Mouse (Mus musculus): ENCODE results near the gene Gng7. TPM values are rescaled to one million over a fixed set of nuclear protein-coding genes. Genes with fewer than 3 reads are reported as not detected.

Gng7 gene
- polyA plus RNA-seq, 3 experiments from 2014 or later, result not detected

Other genes with a start within 250 kb of the Gng7 start
- gene Sf3a2, start 216.7 kb downstream of the Gng7 start, polyA plus RNA-seq (2017; shearing (Covaris generic)), result 10 to 100 TPM; 12.1 to 22.6 (median 17.8) TPM
- gene Plekhj1, start 216.3 kb downstream of the Gng7 start, polyA plus RNA-seq (2017; shearing (Covaris generic)), result 100 to 1,000 TPM; 127 to 149 (median 146) TPM
- not detected for gene Amh, start 209.7 kb downstream of the Gng7 start, polyA plus RNA-seq (2017; shearing (Covaris generic))
- not detected for gene Jsrp1, start 201.4 kb downstream of the Gng7 start, polyA plus RNA-seq (2017; shearing (Covaris generic))
- gene Oaz1, start 188.3 kb downstream of the Gng7 start, polyA plus RNA-seq (2017; shearing (Covaris generic)), result 1,000 to 10,000 TPM; 1,680 to 2,431 (median 2,240) TPM
- gene Lingo3, start 170.9 kb downstream of the Gng7 start, polyA plus RNA-seq (2017; shearing (Covaris generic)), result not detected
- gene Lsm7, start 159.7 kb downstream of the Gng7 start, polyA plus RNA-seq (2017; shearing (Covaris generic)), result 100 to 1,000 TPM; 144 to 210 (median 202) TPM
- 10 to 100 TPM in 2 of 3 experiments, 1 to 10 TPM in 1; 9.6 to 15.0 (median 12.1) TPM for gene Sppl2b, start 159.7 kb downstream of the Gng7 start, polyA plus RNA-seq (2017; shearing (Covaris generic))
- gene Tmprss9, start 143.1 kb downstream of the Gng7 start, polyA plus RNA-seq (2017; shearing (Covaris generic)), result not detected
- gene Timm13, start 114.0 kb downstream of the Gng7 start, polyA plus RNA-seq (2017; shearing (Covaris generic)), result 100 to 1,000 TPM; 207 to 260 (median 248) TPM
- 1 to 10 TPM; 2.4 to 4.5 (median 3.5) TPM for gene Lmnb2, start 96.7 kb downstream of the Gng7 start, polyA plus RNA-seq (2017; shearing (Covaris generic))
- 10 to 100 TPM; 26.4 to 51.5 (median 39.3) TPM for gene Gadd45b, start 84.9 kb downstream of the Gng7 start, polyA plus RNA-seq (2017; shearing (Covaris generic))
- not detected for gene Diras1, start 10.7 kb upstream of the Gng7 start, polyA plus RNA-seq (2017; shearing (Covaris generic))
- gene Slc39a3, start 22.5 kb upstream of the Gng7 start, polyA plus RNA-seq (2017; shearing (Covaris generic)), result 1 to 10 TPM; 2.4 to 5.0 (median 2.7) TPM
- 10 to 100 TPM; 66.4 to 86.5 (median 71.0) TPM for gene Sgta, start 45.2 kb upstream of the Gng7 start, polyA plus RNA-seq (2017; shearing (Covaris generic))
- 1 to 10 TPM; 1.9 to 2.7 (median 2.5) TPM for gene Thop1, start 55.1 kb upstream of the Gng7 start, polyA plus RNA-seq (2017; shearing (Covaris generic))
- gene Creb3l3, start 83.9 kb upstream of the Gng7 start, polyA plus RNA-seq (2017; shearing (Covaris generic)), result not detected
- 10 to 100 TPM; 22.1 to 27.1 (median 23.3) TPM for gene Map2k2, start 91.0 kb upstream of the Gng7 start, polyA plus RNA-seq (2017; shearing (Covaris generic))
- gene Zbtb7a, start 120.3 kb upstream of the Gng7 start, polyA plus RNA-seq (2017; shearing (Covaris generic)), result 10 to 100 TPM in 1 of 3 experiments, 1 to 10 TPM in 2; 8.5 to 10.8 (median 9.3) TPM
- gene Pias4, start 153.0 kb upstream of the Gng7 start, polyA plus RNA-seq (2017; shearing (Covaris generic)), result 10 to 100 TPM; 15.4 to 21.5 (median 17.1) TPM
- 1,000 to 10,000 TPM in 1 of 3 experiments, 100 to 1,000 TPM in 2; 925 to 1,158 (median 972) TPM for gene Eef2, start 161.7 kb upstream of the Gng7 start, polyA plus RNA-seq (2017; shearing (Covaris generic))
- gene Dapk3, start 168.1 kb upstream of the Gng7 start, polyA plus RNA-seq (2017; shearing (Covaris generic)), result 1 to 10 TPM; 3.1 to 5.4 (median 3.6) TPM
- gene 4930442H23Rik, start 168.9 kb upstream of the Gng7 start, polyA plus RNA-seq (2017; shearing (Covaris generic)), result not detected
- gene Nmrk2, start 187.1 kb upstream of the Gng7 start, polyA plus RNA-seq (2017; shearing (Covaris generic)), result under 1 TPM in 2 of 3 experiments, not detected in 1; 0.17 to 0.28 TPM
- gene Atcay, start 215.9 kb upstream of the Gng7 start, polyA plus RNA-seq (2017; shearing (Covaris generic)), result 10 to 100 TPM in 1 of 3 experiments, 1 to 10 TPM in 2; 4.8 to 12.6 (median 5.1) TPM
- gene Zfr2, start 218.2 kb upstream of the Gng7 start, polyA plus RNA-seq (2017; shearing (Covaris generic)), result 1 to 10 TPM in 1 of 3 experiments, under 1 TPM in 2; 0.20 to 1.0 (median 0.37) TPM
- gene Matk, start 238.0 kb upstream of the Gng7 start, polyA plus RNA-seq (2017; shearing (Covaris generic)), result 10 to 100 TPM; 30.1 to 68.1 (median 64.4) TPM